In the genomic region with DNA sequence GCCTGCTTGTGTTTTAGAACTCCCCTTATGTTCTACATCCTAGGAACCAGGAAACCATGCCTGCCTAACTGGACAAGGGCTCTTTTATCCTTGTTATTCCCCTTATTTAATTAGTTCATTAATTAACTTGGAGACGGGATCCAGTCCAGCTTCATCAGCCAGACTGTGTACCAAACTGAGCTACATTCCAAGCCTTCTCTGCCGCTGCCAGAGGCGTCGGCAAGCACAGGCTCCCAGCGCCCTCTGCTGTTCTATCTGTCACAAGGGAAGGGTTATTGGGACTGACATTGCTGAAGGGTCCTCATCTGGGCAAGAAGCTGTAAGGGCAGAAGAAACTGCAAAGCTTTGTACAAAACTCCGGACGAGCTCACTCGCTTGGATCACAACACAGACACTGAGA, we compare ENCODE assay signal across 8 mouse cellular contexts. TPM values are rescaled to one million over a fixed set of nuclear protein-coding genes. Genes with fewer than 3 reads are reported as not detected.
A peak's percentile ranks its signal among the peaks of the same experiment; 100 is the strongest.
DNase-seq lines count a peak whose midpoint lies in the region; ATAC-seq and TF ChIP-seq lines count a peak whose summit lies in the region.

No protein-coding gene starts in this region.

- peak; percentile 92 for TF ChIP-seq CTCF in liver, postnatal 0 days (IDR thresholded peaks at IDR 0.05; ENCODE audit: low read depth)

- H3K27ac ChIP-seq in embryonic facial prominence, embryonic 10.5 days (replicated peaks) = no peak overlapping the region
- H3K27ac ChIP-seq in liver, postnatal 0 days (ENCODE audit: low read depth) = no peak overlapping the region

- H3K4me2 ChIP-seq in liver, postnatal 0 days (ENCODE audit: low read depth, low read length) = no peak overlapping the region

- H3K36me3 ChIP-seq in embryonic facial prominence, embryonic 10.5 days (replicated peaks) = no peaks in the 10 kb centered on the region
- H3K36me3 ChIP-seq in liver, postnatal 0 days (replicated peaks; ENCODE audit: insufficient read depth, low read length) = no peaks in the 10 kb centered on the region

- H3K9me3 ChIP-seq in embryonic facial prominence, embryonic 10.5 days = no peaks in the 10 kb centered on the region
- H3K9me3 ChIP-seq in liver, postnatal 0 days (ENCODE audit: low read length) = no peaks in the 10 kb centered on the region

- ATAC-seq in liver, postnatal 0 days = peak; percentile 38; the same call in 1 of the 2 replicates
- ATAC-seq in monocyte, adult 5-6 weeks (replicated peaks; ENCODE audit: insufficient number of reproducible peaks, low FRiP score, low TSS enrichment, poor library complexity, severe bottlenecking) = no peak

- H3K27me3 ChIP-seq in embryonic facial prominence, embryonic 10.5 days (replicated peaks; ENCODE audit: low read depth, poor library complexity, severe bottlenecking) = no peaks in the 10 kb centered on the region
- no peaks in the 10 kb centered on the region for H3K27me3 ChIP-seq in liver, postnatal 0 days (ENCODE audit: insufficient read depth, low read length)

- H3K4me1 ChIP-seq in embryonic facial prominence, embryonic 10.5 days = no peaks in the 10 kb centered on the region
- peaks cover 3% of the 10 kb centered on the region; the same call in 1 of the 2 replicates for H3K4me1 ChIP-seq in liver, postnatal 0 days (ENCODE audit: insufficient read depth)

- 8% methylated on average over 8 of the region's 8 CpGs for WGBS in embryonic facial prominence, embryonic 10.5 days
- WGBS in liver, postnatal 0 days (ENCODE audit: insufficient replicate concordance) = 6% methylated on average over 8 of the region's 8 CpGs

- no peak for TF ChIP-seq EP300 in liver, postnatal 0 days (IDR thresholded peaks at IDR 0.05; ENCODE audit: low read depth)

- no peak overlapping the region for H3K4me3 ChIP-seq in embryonic facial prominence, embryonic 10.5 days
- H3K4me3 ChIP-seq in liver, postnatal 0 days (ENCODE audit: low read depth, low read length) = no peak overlapping the region

- peak; percentile 75 for DNase-seq in ES-CJ7 (ENCODE audit: low read depth, low spot score)
- peak; percentile 75 for DNase-seq in adrenal gland, adult 2 months
- peak; percentile 81 for DNase-seq in embryonic facial prominence, embryonic 10.5 days (ENCODE audit: low spot score)
- peak; percentile 67 for DNase-seq in heart, adult 8-10 months (ENCODE audit: low spot score)
- peak; percentile 92 for DNase-seq in kidney, postnatal 10 days
- peak; percentile 77 for DNase-seq in liver, postnatal 0 days
- DNase-seq in right cerebral cortex, postnatal 10 days (ENCODE audit: low spot score in 2 of 2) = peak; percentile 83 to 87

- no peak overlapping the region for H3K9ac ChIP-seq in liver, postnatal 0 days (replicated peaks)

RNA-seq across cellular contexts. Expression of a gene that starts 22.3 kb away (rescaled TPM):
- 10 to 100 TPM; 21.8 to 38.2 TPM for total RNA-seq in adrenal gland, adult 2 months (2021)
- 25.0 and 28.1 TPM in 2 replicates for polyA plus RNA-seq in adrenal gland, adult 2 months (2012; rRNA removed)
- polyA plus RNA-seq in embryonic facial prominence, embryonic 10.5 days (2016; fragmentation: Nextera tagmentation; extraction: Ambion mirVana) = 102 and 110 TPM in 2 replicates
- total RNA-seq in heart, adult 8-10 months (2022) = 10 to 100 TPM; 12.3 to 25.8 (median 22.4) TPM
- 23.7 and 24.2 TPM in 2 replicates for polyA plus RNA-seq in liver, postnatal 0 days (2015; fragmentation: Nextera tagmentation; extraction: Ambion mirVana)
- total RNA-seq in monocyte, adult 5-6 weeks (2017) = 15.4 to 24.5 TPM (median 20.8 TPM) in 3 replicates

RNA-seq across cellular contexts. Expression of a gene that starts 27.7 kb away (rescaled TPM):
- total RNA-seq in adrenal gland, adult 2 months (2021) = 10 to 100 TPM in 1 of 2 experiments, 1 to 10 TPM in 1; 1.8 to 24.0 TPM
- polyA plus RNA-seq in adrenal gland, adult 2 months (2012; rRNA removed) = 0.13 and 0.26 TPM in 2 replicates
- polyA plus RNA-seq in embryonic facial prominence, embryonic 10.5 days (2016; fragmentation: Nextera tagmentation; extraction: Ambion mirVana) = not detected in 2 replicates
- total RNA-seq in heart, adult 8-10 months (2022) = not detected
- polyA plus RNA-seq in liver, postnatal 0 days (2015; fragmentation: Nextera tagmentation; extraction: Ambion mirVana) = 97.9 and 206 TPM in 2 replicates
- not detected in 3 replicates for total RNA-seq in monocyte, adult 5-6 weeks (2017)

RNA-seq across cellular contexts. Expression of a gene that starts 29.5 kb away (rescaled TPM):
- 1 to 10 TPM; 1.9 to 5.6 TPM for total RNA-seq in adrenal gland, adult 2 months (2021)
- polyA plus RNA-seq in adrenal gland, adult 2 months (2012; rRNA removed) = 0.24 TPM in 1 of 2 replicates, not detected in the other
- 12.6 and 13.1 TPM in 2 replicates for polyA plus RNA-seq in embryonic facial prominence, embryonic 10.5 days (2016; fragmentation: Nextera tagmentation; extraction: Ambion mirVana)
- 10 to 100 TPM in 1 of 4 experiments, 1 to 10 TPM in 3; 5.0 to 11.5 (median 6.8) TPM for total RNA-seq in heart, adult 8-10 months (2022)
- 0.49 and 1.5 TPM in 2 replicates for polyA plus RNA-seq in liver, postnatal 0 days (2015; fragmentation: Nextera tagmentation; extraction: Ambion mirVana)
- total RNA-seq in monocyte, adult 5-6 weeks (2017) = 5.1 TPM in 1 of 3 replicates, not detected in the others

RNA-seq across cellular contexts. Expression of a gene that starts 29.8 kb away (rescaled TPM):
- total RNA-seq in adrenal gland, adult 2 months (2021) = 10 to 100 TPM; 23.7 to 24.4 TPM
- polyA plus RNA-seq in adrenal gland, adult 2 months (2012; rRNA removed) = 22.0 and 22.1 TPM in 2 replicates
- polyA plus RNA-seq in embryonic facial prominence, embryonic 10.5 days (2016; fragmentation: Nextera tagmentation; extraction: Ambion mirVana) = 17.5 and 21.4 TPM in 2 replicates
- total RNA-seq in heart, adult 8-10 months (2022) = 10 to 100 TPM; 10.5 to 13.1 (median 11.8) TPM
- 4.3 and 4.4 TPM in 2 replicates for polyA plus RNA-seq in liver, postnatal 0 days (2015; fragmentation: Nextera tagmentation; extraction: Ambion mirVana)
- total RNA-seq in monocyte, adult 5-6 weeks (2017) = 5.2 to 9.8 TPM (median 8.1 TPM) in 3 replicates

RNA-seq across cellular contexts. Expression of a gene that starts 30.0 kb away (rescaled TPM):
- 1 to 10 TPM; 2.1 to 4.3 TPM for total RNA-seq in adrenal gland, adult 2 months (2021)
- polyA plus RNA-seq in adrenal gland, adult 2 months (2012; rRNA removed) = 0.93 and 1.1 TPM in 2 replicates
- polyA plus RNA-seq in embryonic facial prominence, embryonic 10.5 days (2016; fragmentation: Nextera tagmentation; extraction: Ambion mirVana) = 3.9 and 4.7 TPM in 2 replicates
- 10 to 100 TPM; 46.5 to 67.8 (median 61.1) TPM for total RNA-seq in heart, adult 8-10 months (2022)
- polyA plus RNA-seq in liver, postnatal 0 days (2015; fragmentation: Nextera tagmentation; extraction: Ambion mirVana) = 0.65 and 1.0 TPM in 2 replicates
- total RNA-seq in monocyte, adult 5-6 weeks (2017) = 2.7 TPM in 1 of 3 replicates, not detected in the others
